Mouse (Mus musculus) heart, postnatal 0 days (tissue): Measurements from ENCODE around the gene Hoxc8. TPM values are rescaled to one million over a fixed set of nuclear protein-coding genes. Genes with fewer than 3 reads are reported as not detected.
A peak's percentile ranks its signal among the peaks of the same experiment; 100 is the strongest.

Experiments used
- ATAC-seq: fragments of 200-750 bp; cut with Nextera tagmentation; 2 replicates; pipeline ENCODE4 v1.8.0; 2017; ENCODE audit warnings: low read depth, moderate number of reproducible peaks, moderate library complexity; ENCODE audit not compliant: insufficient read depth
- DNase-seq: peaks from one replicate; pipeline ENCODE4 v3.0.0-alpha.2; 2016; ENCODE audit warnings: low spot score
- H3K27ac ChIP-seq: fragments of 300-500 bp; sonication (generic); 2 replicates; pipeline ENCODE4 v1.5.1; 2014; ENCODE audit warnings: low read depth, mild to moderate bottlenecking
- H3K27me3 ChIP-seq: fragments of 300-500 bp; sonication (generic); 2 replicates; pipeline ENCODE4 v1.6.1; 2014; ENCODE audit warnings: low read length, mixed read lengths; ENCODE audit not compliant: control insufficient read depth, insufficient read depth
- H3K36me3 ChIP-seq: fragments of 300-500 bp; sonication (generic); replicated peaks from 2 replicates; pipeline ENCODE4 v1.6.1; 2014; ENCODE audit warnings: low read length, mixed read lengths; ENCODE audit not compliant: control insufficient read depth, insufficient read depth
- H3K4me1 ChIP-seq: fragments of 300-500 bp; sonication (generic); 2 replicates; pipeline ENCODE4 v1.6.1; 2014; ENCODE audit warnings: antibody characterized with exemption; ENCODE audit not compliant: control insufficient read depth, insufficient read depth
- H3K4me2 ChIP-seq: fragments of 300-500 bp; sonication (generic); 2 replicates; pipeline ENCODE4 v1.6.1; 2014; ENCODE audit warnings: low read depth, mild to moderate bottlenecking, low read length, moderate library complexity
- H3K4me3 ChIP-seq: fragments of 300-500 bp; sonication (generic); 2 replicates; pipeline ENCODE4 v1.5.1; 2014; ENCODE audit warnings: low read depth, low read length
- H3K9ac ChIP-seq: fragments of 300-500 bp; sonication (generic); replicated peaks from 2 replicates; pipeline ENCODE4 v1.6.1; 2014; ENCODE audit warnings: low read depth, low read length, mixed read lengths
- H3K9me3 ChIP-seq: fragments of 300-500 bp; sonication (generic); replicated peaks from 2 replicates; pipeline ENCODE4 v1.6.1; 2016; ENCODE audit warnings: low read length; ENCODE audit not compliant: control insufficient read depth
- CTCF ChIP-seq: IDR thresholded peaks from 2 replicates; pipeline ENCODE4 v1.5.1; 2016; ENCODE audit warnings: antibody characterized with exemption, control low read depth, low read depth
- EP300 ChIP-seq: IDR thresholded peaks from 2 replicates; pipeline ENCODE4 v1.6.1; 2016; ENCODE audit warnings: antibody characterized with exemption, low read depth
- WGBS: fragments of 180-500 bp; shearing (Covaris S2); extraction: QIAGEN DNeasy Blood & Tissue Kit; methylation state at CpG from one replicate; pipeline ENCODE4 v1.1.7; 2014; 5-methylcytosine and 5-hydroxymethylcytosine counted together
- polyA plus RNA-seq: library from polyadenylated mRNA; unstranded; fragments of >200 nt; fragmentation: Nextera tagmentation; extraction: Ambion mirVana; gene quantifications from 2 replicates; pipeline ENCODE4 v1.2.1, GENCODE M21; 2015
- total RNA-seq: library from RNA; depleted of rRNA; stranded (reverse); fragments of >200 nt; gene quantifications from 2 replicates; pipeline ENCODE4 v1.2.3, GENCODE M21; 2014; ENCODE audit warnings: low replicate concordance

Gene Hoxc8
- total and polyA plus RNA-seq, 2 experiments from 2014 or later, result not detected

GRCm38 (mm10) chr15:102975034-102975433 is 15.4 kb upstream of the Hoxc8 start:
- no peak overlapping the region for H3K4me2 ChIP-seq
- no peak overlapping the region for H3K9ac ChIP-seq
- TF ChIP-seq CTCF, result no peak
- TF ChIP-seq EP300, result no peak
- ATAC-seq, result no peak
- no peak for DNase-seq
- 5% methylated on average over 7 of the region's 7 CpGs for WGBS
- peaks cover 5% of the 10 kb centered on the region; the same call in 1 of the 2 replicates for H3K4me1 ChIP-seq
- no peaks in the 10 kb centered on the region for H3K36me3 ChIP-seq
- H3K27ac ChIP-seq, result no peak overlapping the region
- no peak overlapping the region for H3K4me3 ChIP-seq
- no peaks in the 10 kb centered on the region for H3K9me3 ChIP-seq
- peaks cover 100% of the 10 kb centered on the region for H3K27me3 ChIP-seq

- H3K27ac ChIP-seq, result no peak overlapping the region
- no peak overlapping the region for H3K4me3 ChIP-seq
- no peaks in the 10 kb centered on the region for H3K9me3 ChIP-seq
- no peak overlapping the region for H3K4me2 ChIP-seq
- no peak overlapping the region for H3K9ac ChIP-seq
- no peaks in the 10 kb centered on the region for H3K36me3 ChIP-seq
- peaks cover 5% of the 10 kb centered on the region; the same call in 1 of the 2 replicates for H3K4me1 ChIP-seq
- 1% methylated on average over 21 of the region's 21 CpGs for WGBS
- no peak for DNase-seq
- no peak for ATAC-seq
- no peak for TF ChIP-seq EP300
- TF ChIP-seq CTCF, result no peak
- H3K27me3 ChIP-seq, result peaks cover 100% of the 10 kb centered on the region
Measured at GRCm38 (mm10) chr15:102975688-102976111, 14.7 kb upstream of the Hoxc8 start.

GRCm38 (mm10) chr15:102976171-102976570 is 14.2 kb upstream of the Hoxc8 start, which contains the start of gene Hoxc9:
Hoxc9 (plus strand) TSS chr15:102976439.
- H3K4me1 ChIP-seq, result peaks cover 5% of the 10 kb centered on the region; the same call in 1 of the 2 replicates
- H3K36me3 ChIP-seq, result no peaks in the 10 kb centered on the region
- TF ChIP-seq CTCF, result no peak
- TF ChIP-seq EP300, result no peak
- ATAC-seq, result no peak
- WGBS, result 2% methylated on average over 14 of the region's 20 CpGs
- H3K27ac ChIP-seq, result no peak within 1 kb of the TSS
- H3K4me3 ChIP-seq, result peak within 1 kb of the TSS; percentile 31
- peak within 1 kb of the TSS; percentile 47 for H3K4me2 ChIP-seq
- H3K27me3 ChIP-seq, result peaks cover 100% of the 10 kb centered on the region
- no peak within 1 kb of the TSS for H3K9ac ChIP-seq
- DNase-seq, result no peak
- no peaks in the 10 kb centered on the region for H3K9me3 ChIP-seq

GRCm38 (mm10) chr15:102976631-102977422 is 13.6 kb upstream of the Hoxc8 start:
- DNase-seq (no peak), ATAC-seq (no peak)
- peaks cover 9% of the 10 kb centered on the region for H3K4me1 ChIP-seq
- no peak overlapping the region for H3K9ac ChIP-seq
- peak overlapping the region; percentile 47 for H3K4me2 ChIP-seq
- peak overlapping the region; percentile 31 for H3K4me3 ChIP-seq
- no peaks in the 10 kb centered on the region for H3K9me3 ChIP-seq
- no peak overlapping the region for H3K27ac ChIP-seq
- WGBS, result 2% methylated on average over 37 of the region's 37 CpGs
- no peaks in the 10 kb centered on the region for H3K36me3 ChIP-seq
- H3K27me3 ChIP-seq, result peaks cover 100% of the 10 kb centered on the region
- no peak for TF ChIP-seq EP300
- no peak for TF ChIP-seq CTCF

- 2% methylated on average over 16 of the region's 16 CpGs for WGBS
- no peak overlapping the region for H3K27ac ChIP-seq
- peaks cover 12% of the 10 kb centered on the region for H3K4me1 ChIP-seq
- no peak for TF ChIP-seq EP300
- TF ChIP-seq CTCF, result no peak
- H3K9me3 ChIP-seq, result no peaks in the 10 kb centered on the region
- H3K36me3 ChIP-seq, result no peaks in the 10 kb centered on the region
- peak overlapping the region; percentile 47 for H3K4me2 ChIP-seq
- ATAC-seq (no peak), DNase-seq (no peak)
- H3K27me3 ChIP-seq, result peaks cover 100% of the 10 kb centered on the region
- peak overlapping the region; percentile 31 for H3K4me3 ChIP-seq
- H3K9ac ChIP-seq, result no peak overlapping the region
Measured at GRCm38 (mm10) chr15:102977423-102977974, 12.9 kb upstream of the Hoxc8 start.
